Mouse (Mus musculus) heart, postnatal 10 days (tissue): Measurements from ENCODE around the gene Slc43a2. TPM values are rescaled to one million over a fixed set of nuclear protein-coding genes. Genes with fewer than 3 reads are reported as not detected.

ENCODE experiments used
- DNase-seq, 2 experiments: peaks; one replicate each; pipeline ENCODE4 v3.0.0; 2021
- intact Hi-C: fragments of 180-260 bp; cut with DNase I; formaldehyde crosslinking; loops from one replicate; pipeline ENCODE4 v1.15.1; 2025
- total RNA-seq, 2 experiments: library from RNA; stranded (reverse); gene quantifications; 2 replicates each; pipeline ENCODE4 v1.2.3; 2021

Gene Slc43a2
- total RNA-seq, 2 experiments from 2014 or later = 14.2 to 17.3 TPM

GRCm38 (mm10) chr11:75568115-75568511 is 36.6 kb downstream of the Slc43a2 start:
- no peak for DNase-seq
- intact Hi-C loops = no loop called here

- intact Hi-C loops = no loop called here
- DNase-seq = no peak
Observed at GRCm38 (mm10) chr11:75568962-75569361, 37.5 kb downstream of the Slc43a2 start.

- no peak for DNase-seq
- intact Hi-C loops = no loop called here
Observed at GRCm38 (mm10) chr11:75570375-75571125, 39.1 kb downstream of the Slc43a2 start.

GRCm38 (mm10) chr11:75571126-75571990 is 39.9 kb downstream of the Slc43a2 start:
- intact Hi-C loops = no loop called here
- DNase-seq = no peak

- intact Hi-C loops = loop anchor here (2.0 kb wide), 1 partner anchor 20 kb away; no protein-coding TSS in a partner anchor
Observed at GRCm38 (mm10) chr11:75572301-75572791, 40.9 kb downstream of the Slc43a2 start.

GRCm38 (mm10) chr11:75572854-75573650 is 41.6 kb downstream of the Slc43a2 start:
- intact Hi-C loops = loop anchor here (1.0 to 2.0 kb wide), 2 partner anchors 20 to 43 kb away; no protein-coding TSS in a partner anchor
- peak; percentile 95 to 97 for DNase-seq

More at GRCm38 (mm10) chr11:75572301-75572791, 40.9 kb downstream of the Slc43a2 start:
- DNase-seq = no peak

GRCm38 (mm10) chr11:75574378-75575123 is 43.1 kb downstream of the Slc43a2 start:
- intact Hi-C loops = loop anchor here (1.0 kb wide), 1 partner anchor 172 kb away; no protein-coding TSS in a partner anchor
- no peak for DNase-seq

GRCm38 (mm10) chr11:75575560-75576123 is 44.1 kb downstream of the Slc43a2 start:
- intact Hi-C loops = no loop called here
- DNase-seq = no peak

GRCm38 (mm10) chr11:75578609-75579008 is 47.1 kb downstream of the Slc43a2 start:
- intact Hi-C loops = no loop called here
- DNase-seq = no peak

GRCm38 (mm10) chr11:75581495-75582149 is 50.1 kb downstream of the Slc43a2 start:
- no peak for DNase-seq
- intact Hi-C loops = no loop called here

- intact Hi-C loops = no loop called here
- DNase-seq = no peak
Observed at GRCm38 (mm10) chr11:75583521-75583920, 52.0 kb downstream of the Slc43a2 start.

- intact Hi-C loops = no loop called here
- no peak for DNase-seq
Observed at GRCm38 (mm10) chr11:75585061-75585460, 53.6 kb downstream of the Slc43a2 start.

- intact Hi-C loops = no loop called here
- DNase-seq = no peak
Observed at GRCm38 (mm10) chr11:75585978-75586377, 54.5 kb downstream of the Slc43a2 start.

GRCm38 (mm10) chr11:75586963-75587362 is 55.5 kb downstream of the Slc43a2 start:
- intact Hi-C loops = no loop called here
- no peak for DNase-seq

- intact Hi-C loops = no loop called here
- peak; percentile 96 for DNase-seq
Observed at GRCm38 (mm10) chr11:75587493-75588284, 56.2 kb downstream of the Slc43a2 start, which contains the start of gene Pitpna. Gene Pitpna, plus strand, starts transcription at chr11:75588097.

- DNase-seq = no peak
- intact Hi-C loops = no loop called here
Observed at GRCm38 (mm10) chr11:75588285-75588941, 56.9 kb downstream of the Slc43a2 start.

GRCm38 (mm10) chr11:75592612-75593011 is 61.1 kb downstream of the Slc43a2 start:
- intact Hi-C loops = no loop called here
- no peak for DNase-seq
